Mouse (Mus musculus): ENCODE measurements around the gene Trim66. TPM values are rescaled to one million over a fixed set of nuclear protein-coding genes. Genes with fewer than 3 reads are reported as not detected.

Trim66 gene
- polyA plus RNA-seq, 1 experiment: not detected

DNA sequence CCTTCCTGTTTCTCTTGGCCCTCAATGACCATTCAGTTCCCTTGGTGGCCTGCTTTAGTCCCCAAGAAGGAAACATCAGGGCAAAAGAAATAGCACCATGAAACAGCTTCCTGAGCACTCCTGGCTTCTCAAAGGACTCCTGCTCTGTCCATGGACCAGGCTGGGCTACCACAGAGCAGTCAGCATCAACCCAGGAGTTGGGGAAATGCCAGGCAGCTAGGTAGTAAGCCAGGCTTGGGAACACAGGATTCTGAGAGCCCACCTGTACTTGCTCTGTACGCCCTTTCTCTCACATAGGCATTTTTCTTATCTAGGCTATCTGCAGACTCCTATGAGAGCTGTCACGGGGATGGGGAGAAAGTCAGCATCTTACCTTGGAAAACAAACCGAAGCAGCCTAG lies 27.0 kb upstream of the Trim66 start:
- no peak for TF ChIP-seq CTCF (IDR thresholded peaks at IDR 0.05; ENCODE audit: insufficient read depth, low read depth, low read length)
- no peak for TF ChIP-seq POLR2A (IDR thresholded peaks at IDR 0.05; ENCODE audit: insufficient read depth, low read depth, low read length)
- Histone ChIP-seq H3K4me1 (ENCODE audit: control insufficient read depth, insufficient read depth, low read length) (peaks cover 8% of the 10 kb centered on the region; the same call in 1 of the 2 replicates), H3K4me3 (ENCODE audit: insufficient read depth, low read depth, low read length) (no peak overlapping the region), H3K27ac (ENCODE audit: insufficient read depth, low read depth, low read length) (no peak overlapping the region)
- 94% methylated on average over 3 of the region's 3 CpGs for WGBS

DNA sequence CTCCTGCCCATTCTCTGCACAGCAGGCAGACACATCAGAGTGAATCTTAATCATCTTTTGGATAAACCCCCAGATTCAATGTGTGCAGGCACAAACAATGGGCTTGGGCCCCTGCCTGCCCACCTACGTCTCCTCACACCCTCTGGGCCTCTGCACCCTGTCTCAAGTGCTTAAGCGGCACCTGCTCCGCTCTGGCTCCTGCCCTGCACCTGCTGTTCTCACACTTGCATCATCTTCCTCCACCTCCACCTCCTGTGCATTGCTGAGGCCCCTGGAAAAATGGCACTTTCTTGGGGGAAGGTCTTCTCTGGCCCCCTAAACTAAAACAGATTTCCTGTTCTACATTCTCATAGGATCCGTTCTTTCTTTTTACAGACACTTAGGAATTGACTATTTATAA lies 26.0 kb upstream of the Trim66 start:
- TF ChIP-seq CTCF (IDR thresholded peaks at IDR 0.05; ENCODE audit: insufficient read depth, low read depth, low read length) (no peak), POLR2A (IDR thresholded peaks at IDR 0.05; ENCODE audit: insufficient read depth, low read depth, low read length) (no peak)
- 89% methylated on average over 4 of the region's 4 CpGs for WGBS
- Histone ChIP-seq H3K4me3 (ENCODE audit: insufficient read depth, low read depth, low read length) (no peak overlapping the region), H3K4me1 (ENCODE audit: control insufficient read depth, insufficient read depth, low read length) (peaks cover 8% of the 10 kb centered on the region; the same call in 1 of the 2 replicates), H3K27ac (ENCODE audit: insufficient read depth, low read depth, low read length) (no peak overlapping the region)

DNA sequence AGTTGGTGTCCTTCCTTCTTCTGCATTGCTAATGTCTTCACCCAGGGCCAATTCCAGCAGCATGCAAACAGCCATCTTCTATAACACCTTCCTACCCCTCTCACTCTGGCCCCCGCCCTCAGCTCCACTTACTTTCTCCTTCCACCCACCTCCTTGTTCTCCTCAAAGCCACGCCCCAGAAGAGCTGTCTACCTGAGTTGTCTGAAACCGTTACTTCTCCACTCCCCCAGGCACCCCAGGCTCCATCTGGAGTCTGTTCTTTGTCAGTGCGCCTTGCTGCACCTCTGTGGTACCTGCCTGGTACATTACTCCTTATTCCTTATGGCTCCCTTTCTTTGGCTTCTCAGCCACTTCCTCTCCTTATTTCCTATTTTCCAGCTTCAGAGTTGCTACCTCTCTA lies 25.2 kb upstream of the Trim66 start:
- H3K4me3 ChIP-seq (ENCODE audit: insufficient read depth, low read depth, low read length): no peak overlapping the region
- 91% methylated on average over 4 of the region's 4 CpGs for WGBS
- H3K27ac ChIP-seq (ENCODE audit: insufficient read depth, low read depth, low read length): no peak overlapping the region
- H3K4me1 ChIP-seq (ENCODE audit: control insufficient read depth, insufficient read depth, low read length): peaks cover 8% of the 10 kb centered on the region; the same call in 1 of the 2 replicates
- TF ChIP-seq CTCF (IDR thresholded peaks at IDR 0.05; ENCODE audit: insufficient read depth, low read depth, low read length): no peak

- Histone ChIP-seq H3K27ac (ENCODE audit: insufficient read depth, low read depth, low read length) (no peak overlapping the region), H3K4me3 (ENCODE audit: insufficient read depth, low read depth, low read length) (no peak overlapping the region), H3K4me1 (ENCODE audit: control insufficient read depth, insufficient read depth, low read length) (peaks cover 8% of the 10 kb centered on the region; the same call in 1 of the 2 replicates)
- 70% methylated on average over 3 of the region's 3 CpGs for WGBS
- TF ChIP-seq POLR2A (IDR thresholded peaks at IDR 0.05; ENCODE audit: insufficient read depth, low read depth, low read length) (no peak), CTCF (IDR thresholded peaks at IDR 0.05; ENCODE audit: insufficient read depth, low read depth, low read length) (no peak)
Observed at GRCm38 (mm10) chr7:109532691-109533090, 24.8 kb upstream of the Trim66 start.

- no peak for TF ChIP-seq POLR2A (IDR thresholded peaks at IDR 0.05; ENCODE audit: insufficient read depth, low read depth, low read length)
- no peak for TF ChIP-seq CTCF (IDR thresholded peaks at IDR 0.05; ENCODE audit: insufficient read depth, low read depth, low read length)
- 92% methylated on average over 5 of the region's 5 CpGs for WGBS
Observed at GRCm38 (mm10) chr7:109531501-109531900, 23.6 kb upstream of the Trim66 start.

GRCm38 (mm10) chr7:109529741-109530140 lies 21.8 kb upstream of the Trim66 start:
- H3K27ac ChIP-seq (ENCODE audit: insufficient read depth, low read depth, low read length): no peak overlapping the region
- WGBS: 82% methylated on average over 2 of the region's 2 CpGs

More at GRCm38 (mm10) chr7:109531501-109531900, 23.6 kb upstream of the Trim66 start:
- no peak overlapping the region for H3K4me3 ChIP-seq (ENCODE audit: insufficient read depth, low read depth, low read length)
- H3K27ac ChIP-seq (ENCODE audit: insufficient read depth, low read depth, low read length): no peak overlapping the region
- H3K4me1 ChIP-seq (ENCODE audit: control insufficient read depth, insufficient read depth, low read length): peaks cover 5% of the 10 kb centered on the region; the same call in 1 of the 2 replicates

DNA sequence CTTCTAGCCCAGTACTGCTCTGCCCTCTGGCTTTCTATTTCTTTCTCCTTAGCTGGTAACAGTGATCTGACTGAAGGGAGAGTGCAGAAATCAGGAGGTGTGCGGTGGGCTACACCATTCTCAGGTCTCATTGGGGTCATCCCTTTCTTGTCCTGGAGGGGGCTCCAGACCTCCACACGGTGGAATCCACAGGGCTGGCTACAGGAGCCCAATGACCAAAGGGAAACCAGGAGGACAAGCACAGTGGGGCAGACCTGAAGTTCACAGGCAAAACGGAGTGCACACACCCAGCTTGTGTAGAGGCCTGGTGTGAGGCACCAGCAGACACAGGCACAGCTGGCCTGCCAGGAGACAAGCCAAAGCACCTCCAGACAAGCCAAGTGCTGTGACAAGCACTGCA lies 20.4 kb upstream of the Trim66 start:
- Histone ChIP-seq H3K27ac (ENCODE audit: insufficient read depth, low read depth, low read length) (no peak overlapping the region), H3K4me3 (ENCODE audit: insufficient read depth, low read depth, low read length) (no peak overlapping the region), H3K4me1 (ENCODE audit: control insufficient read depth, insufficient read depth, low read length) (peaks cover 5% of the 10 kb centered on the region; the same call in 1 of the 2 replicates)
- WGBS: 20% methylated on average over 3 of the region's 3 CpGs
- TF ChIP-seq CTCF (IDR thresholded peaks at IDR 0.05; ENCODE audit: insufficient read depth, low read depth, low read length) (no peak), POLR2A (IDR thresholded peaks at IDR 0.05; ENCODE audit: insufficient read depth, low read depth, low read length) (no peak)

More at GRCm38 (mm10) chr7:109529741-109530140, 21.8 kb upstream of the Trim66 start:
- H3K4me1 ChIP-seq (ENCODE audit: control insufficient read depth, insufficient read depth, low read length): peaks cover 5% of the 10 kb centered on the region; the same call in 1 of the 2 replicates
- TF ChIP-seq POLR2A (IDR thresholded peaks at IDR 0.05; ENCODE audit: insufficient read depth, low read depth, low read length) (no peak), CTCF (IDR thresholded peaks at IDR 0.05; ENCODE audit: insufficient read depth, low read depth, low read length) (no peak)
- H3K4me3 ChIP-seq (ENCODE audit: insufficient read depth, low read depth, low read length): no peak overlapping the region

- TF ChIP-seq POLR2A (IDR thresholded peaks at IDR 0.05; ENCODE audit: insufficient read depth, low read depth, low read length) (no peak), CTCF (IDR thresholded peaks at IDR 0.05; ENCODE audit: insufficient read depth, low read depth, low read length) (no peak)
- no peak overlapping the region for H3K27ac ChIP-seq (ENCODE audit: insufficient read depth, low read depth, low read length)
- WGBS: 81% methylated on average over 3 of the region's 3 CpGs
- H3K4me1 ChIP-seq (ENCODE audit: control insufficient read depth, insufficient read depth, low read length): no peaks in the 10 kb centered on the region
- no peak overlapping the region for H3K4me3 ChIP-seq (ENCODE audit: insufficient read depth, low read depth, low read length)
Observed at GRCm38 (mm10) chr7:109527536-109527935, 19.6 kb upstream of the Trim66 start.

DNA sequence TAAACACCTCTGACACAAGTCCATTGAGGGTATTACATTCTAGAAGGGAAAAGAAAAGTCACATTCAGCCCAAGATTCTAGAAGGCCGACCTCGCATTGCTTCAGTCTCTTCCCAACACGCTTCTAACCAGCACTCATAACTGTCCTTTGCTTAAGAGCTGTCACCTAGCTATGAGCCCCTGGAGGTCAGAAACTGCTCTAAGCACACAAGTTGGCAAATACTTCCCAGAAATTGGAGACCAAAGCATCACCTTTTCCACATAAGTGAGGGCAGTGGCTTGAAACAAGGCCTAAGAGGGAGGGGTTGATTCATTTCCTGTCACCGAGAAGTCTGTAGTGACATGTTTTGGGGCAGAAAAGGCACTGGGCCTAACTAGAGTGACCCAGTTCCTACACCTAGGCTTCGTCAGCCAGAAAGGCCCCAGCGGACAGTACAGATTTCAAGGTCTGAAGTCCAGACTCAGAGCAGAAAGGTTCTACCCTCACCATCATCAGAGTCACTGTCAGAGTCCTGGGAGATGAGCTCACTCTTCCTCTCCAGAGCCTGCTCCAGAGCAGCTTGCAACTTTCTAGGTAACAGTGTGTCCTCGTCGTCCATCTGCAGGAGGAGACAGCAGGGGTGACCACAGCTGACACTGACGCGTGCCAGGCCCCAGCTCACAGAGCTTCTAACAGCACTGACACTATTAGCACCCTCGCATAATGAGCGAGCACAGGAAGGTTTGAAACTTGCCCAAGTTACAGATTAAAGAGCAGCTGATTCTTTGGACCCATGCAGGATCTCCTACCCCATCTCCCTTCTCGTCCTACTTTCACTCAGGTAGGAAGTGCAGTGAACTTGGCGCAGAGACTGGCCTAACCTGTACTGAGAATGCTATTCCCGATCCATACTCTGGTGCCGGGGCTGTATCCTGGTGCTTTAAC lies 18.1 kb upstream of the Trim66 start:
- TF ChIP-seq CTCF (IDR thresholded peaks at IDR 0.05; ENCODE audit: insufficient read depth, low read depth, low read length) (no peak), POLR2A (IDR thresholded peaks at IDR 0.05; ENCODE audit: insufficient read depth, low read depth, low read length) (no peak)
- peaks cover 2% of the 10 kb centered on the region; the same call in 1 of the 2 replicates for H3K4me1 ChIP-seq (ENCODE audit: control insufficient read depth, insufficient read depth, low read length)
- H3K27ac ChIP-seq (ENCODE audit: insufficient read depth, low read depth, low read length): no peak overlapping the region
- 78% methylated on average over 16 of the region's 16 CpGs for WGBS
- H3K4me3 ChIP-seq (ENCODE audit: insufficient read depth, low read depth, low read length): no peak overlapping the region

Data from olfactory bulb, adult 2 months (tissue).